Mouse (Mus musculus): ENCODE data around the gene Eif4g1.

Gene Eif4g1

DNA sequence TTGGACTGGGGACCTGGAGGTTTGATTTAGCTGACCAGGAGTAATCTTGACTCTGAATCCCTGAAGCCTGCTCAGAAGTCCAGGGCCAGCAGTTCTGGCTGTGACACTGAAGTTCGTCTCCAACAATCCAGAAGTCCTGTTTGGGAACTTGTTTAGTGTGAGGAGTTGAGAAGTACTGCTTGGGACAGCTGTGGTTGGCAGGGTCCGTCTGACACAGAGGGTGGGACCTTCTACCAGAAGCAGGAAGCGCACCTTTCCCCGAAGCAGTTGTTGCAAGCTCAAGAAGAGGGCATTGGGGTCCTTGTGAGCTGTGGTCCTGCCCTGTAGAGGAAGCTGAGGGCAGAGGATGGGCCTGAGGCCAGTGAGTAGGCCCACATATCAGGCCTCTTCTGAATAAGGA, 57.6 kb downstream of the Eif4g1 start:
- DNase-seq (ENCODE audit: inconsistent ontology term), result no peak

GRCm38 (mm10) chr16:20726384-20726783, 58.3 kb downstream of the Eif4g1 start:
- peak; percentile 47 for DNase-seq (ENCODE audit: inconsistent ontology term)

DNA sequence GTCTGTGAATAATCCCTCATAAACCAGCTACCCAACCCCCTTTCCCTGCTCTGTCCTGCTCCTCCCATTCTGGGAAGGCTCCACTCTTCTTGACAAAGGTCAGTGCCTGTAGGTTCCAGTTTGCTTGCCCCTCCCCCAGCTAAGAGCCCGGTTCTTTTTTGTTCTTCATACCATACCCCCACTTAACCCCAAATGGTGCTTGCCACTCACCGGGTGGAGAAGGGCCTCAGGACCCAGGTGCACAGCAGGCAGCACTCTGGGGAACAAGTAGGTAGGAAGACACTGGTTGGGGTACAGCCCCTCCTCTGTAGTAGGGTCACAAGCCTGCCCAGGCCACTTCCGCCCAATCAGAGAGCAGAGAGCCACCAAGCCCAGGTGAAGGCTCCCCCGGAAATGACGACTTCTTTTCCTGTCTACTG, 62.2 kb downstream of the Eif4g1 start:
- DNase-seq (ENCODE audit: inconsistent ontology term), result no peak

- DNase-seq (ENCODE audit: inconsistent ontology term), result no peak
These were observed 63.6 kb downstream of the Eif4g1 start for GRCm38 (mm10) chr16:20731688-20732087.

- DNase-seq (ENCODE audit: inconsistent ontology term), result no peak
These were observed 64.3 kb downstream of the Eif4g1 start for GRCm38 (mm10) chr16:20732251-20732924.

- peak; percentile 80 for DNase-seq (ENCODE audit: inconsistent ontology term)
These were observed 65.0 kb downstream of the Eif4g1 start, which contains the start of gene Chrd for GRCm38 (mm10) chr16:20732925-20733730. Gene Chrd, plus strand, starts transcription at chr16:20733127.

GRCm38 (mm10) chr16:20733731-20734730, 65.9 kb downstream of the Eif4g1 start, which contains the start of gene Thpo:
Gene Thpo, minus strand, starts transcription at chr16:20734511.
- no peak for DNase-seq (ENCODE audit: inconsistent ontology term)

DNA sequence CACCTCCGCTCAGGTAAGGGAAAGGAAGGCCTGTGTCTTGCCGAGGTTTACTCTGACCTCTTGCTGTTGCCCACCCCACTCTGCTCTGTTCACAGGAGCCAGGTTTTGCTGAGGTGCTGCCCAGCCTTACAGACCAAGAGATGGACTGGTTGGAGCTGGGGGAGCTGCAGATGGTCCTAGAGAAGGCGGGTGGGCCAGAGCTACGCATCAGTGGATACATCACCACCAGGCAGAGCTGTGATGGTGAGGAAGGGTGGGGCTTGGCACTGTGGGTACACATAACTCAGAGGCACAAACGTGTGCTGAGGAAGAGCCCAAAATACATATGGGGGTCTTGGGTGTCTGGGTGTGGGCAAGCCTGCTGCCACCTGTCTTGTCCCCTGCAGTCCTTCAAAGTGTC, 67.5 kb downstream of the Eif4g1 start:
- no peak for DNase-seq (ENCODE audit: inconsistent ontology term)

- no peak for DNase-seq (ENCODE audit: inconsistent ontology term)
These were observed 68.1 kb downstream of the Eif4g1 start for GRCm38 (mm10) chr16:20736168-20736567.

GRCm38 (mm10) chr16:20736823-20737222, 68.7 kb downstream of the Eif4g1 start:
- no peak for DNase-seq (ENCODE audit: inconsistent ontology term)

DNA sequence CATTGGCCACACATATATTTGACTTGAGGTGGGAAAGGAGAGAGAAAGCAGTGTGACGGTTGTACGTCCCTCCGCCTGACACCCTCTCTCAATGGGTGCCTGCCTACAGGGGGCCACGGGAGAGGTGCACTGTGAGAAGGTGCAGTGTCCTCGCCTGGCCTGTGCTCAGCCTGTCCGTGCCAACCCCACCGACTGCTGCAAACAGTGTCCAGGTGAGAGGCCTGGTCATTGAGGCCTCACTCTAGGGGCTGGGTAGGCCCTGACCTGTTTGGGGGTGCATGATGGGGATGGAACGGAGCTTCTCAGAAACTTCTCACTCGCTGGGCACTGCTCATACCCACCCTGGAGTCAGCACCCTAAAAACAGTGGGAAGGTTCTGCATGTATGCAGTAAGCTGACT, 71.7 kb downstream of the Eif4g1 start:
- DNase-seq (ENCODE audit: inconsistent ontology term), result no peak
